Mouse (Mus musculus) midbrain, embryonic 12.5 days (tissue): Measurements from ENCODE around the gene Olfr419. TPM values are rescaled to one million over a fixed set of nuclear protein-coding genes. Genes with fewer than 3 reads are reported as not detected.

Experiments
- ATAC-seq: fragments of 200-750 bp; cut with Nextera tagmentation; 2 replicates; pipeline ENCODE4 v1.8.0; 2017; ENCODE audit warnings: low read depth, moderate TSS enrichment, moderate library complexity; ENCODE audit not compliant: low FRiP score
- H3K27ac ChIP-seq: fragments of 300-500 bp; sonication (generic); replicated peaks from 2 replicates; pipeline ENCODE4 v1.5.1; 2016; ENCODE audit warnings: mild to moderate bottlenecking
- H3K27me3 ChIP-seq: fragments of 300-500 bp; sonication (generic); 2 replicates; pipeline ENCODE4 v1.6.1; 2016; ENCODE audit warnings: mild to moderate bottlenecking
- H3K36me3 ChIP-seq: fragments of 300-500 bp; sonication (generic); 2 replicates; pipeline ENCODE4 v1.6.1; 2016
- H3K4me1 ChIP-seq: fragments of 300-500 bp; sonication (generic); 2 replicates; pipeline ENCODE4 v1.6.1; 2016
- H3K4me2 ChIP-seq: fragments of 300-500 bp; sonication (generic); replicated peaks from 2 replicates; pipeline ENCODE4 v1.6.1; 2016; ENCODE audit warnings: mild to moderate bottlenecking, moderate library complexity
- H3K4me3 ChIP-seq: fragments of 300-500 bp; sonication (generic); 2 replicates; pipeline ENCODE4 v1.5.1; 2016; ENCODE audit warnings: mild to moderate bottlenecking
- H3K9ac ChIP-seq: fragments of 300-500 bp; sonication (generic); replicated peaks from 2 replicates; pipeline ENCODE4 v1.6.1; 2016; ENCODE audit warnings: mild to moderate bottlenecking, moderate library complexity
- H3K9me3 ChIP-seq: fragments of 300-500 bp; sonication (generic); 2 replicates; pipeline ENCODE4 v1.6.1; 2016; ENCODE audit warnings: mild to moderate bottlenecking
- WGBS: fragments of 180-500 bp; shearing (Covaris S2); methylation state at CpG from one replicate; pipeline ENCODE4 v1.1.7; 2016; 5-methylcytosine and 5-hydroxymethylcytosine counted together
- polyA plus RNA-seq: library from polyadenylated mRNA; unstranded; fragments of >200 nt; fragmentation: Nextera tagmentation; extraction: Ambion mirVana; gene quantifications from 2 replicates; pipeline ENCODE4 v1.2.1, GENCODE M21; 2016

Gene Olfr419
- polyA plus RNA-seq, 1 experiment from 2014 or later: not detected

DNA sequence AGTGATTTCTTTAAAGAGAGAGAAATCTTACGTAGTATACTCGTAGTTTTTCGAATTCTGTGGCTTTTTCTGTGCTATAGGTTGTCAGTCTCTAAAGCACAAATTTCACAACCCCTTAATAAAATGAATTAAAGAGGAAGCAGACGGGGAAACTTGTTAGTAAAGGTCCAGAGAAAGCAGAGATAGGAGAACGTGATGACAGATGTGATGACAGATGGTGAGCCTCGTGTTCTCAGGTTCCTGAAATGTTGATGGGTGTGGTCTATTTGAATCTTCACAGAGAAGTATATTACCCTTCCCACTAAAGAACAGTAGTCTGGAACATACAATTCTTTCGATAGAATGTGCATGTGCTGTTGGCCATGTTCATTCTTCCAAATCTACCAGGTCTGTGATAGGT, 47.2 kb downstream of the Olfr419 start:
- Histone ChIP-seq H3K36me3 (no peaks in the 10 kb centered on the region), H3K4me1 (no peaks in the 10 kb centered on the region), H3K27me3 (no peaks in the 10 kb centered on the region), H3K9me3 (no peaks in the 10 kb centered on the region), H3K4me3 (no peak overlapping the region), H3K27ac (no peak overlapping the region), H3K4me2 (no peak overlapping the region), H3K9ac (no peak overlapping the region)
- ATAC-seq: no peak
- 84% methylated on average over 7 of the region's 7 CpGs for WGBS

Other genes with a start within 250 kb of the Olfr419 start
- gene Ifi205, start 220.3 kb downstream of the Olfr419 start, polyA plus RNA-seq: 0.10 and 0.21 TPM in 2 replicates
- not detected in 2 replicates for gene Olfr433, start 211.4 kb downstream of the Olfr419 start, polyA plus RNA-seq
- gene Olfr432, start 202.9 kb downstream of the Olfr419 start, polyA plus RNA-seq: not detected in 2 replicates
- gene Olfr430, start 185.5 kb downstream of the Olfr419 start, polyA plus RNA-seq: not detected in 2 replicates
- gene Olfr429, start 167.7 kb downstream of the Olfr419 start, polyA plus RNA-seq: not detected in 2 replicates
- not detected in 2 replicates for gene Olfr427, start 155.2 kb downstream of the Olfr419 start, polyA plus RNA-seq
- not detected in 2 replicates for gene Olfr231, start 130.9 kb downstream of the Olfr419 start, polyA plus RNA-seq
- gene Olfr424, start 120.5 kb downstream of the Olfr419 start, polyA plus RNA-seq: not detected in 2 replicates
- gene Olfr420, start 96.4 kb downstream of the Olfr419 start, polyA plus RNA-seq: not detected in 2 replicates
- 1.3 TPM in 2 replicates for gene Spta1, start 79.3 kb downstream of the Olfr419 start, polyA plus RNA-seq
- not detected in 2 replicates for gene Mptx1, start 78.5 kb upstream of the Olfr419 start, polyA plus RNA-seq
- gene Olfr417, start 113.1 kb upstream of the Olfr419 start, polyA plus RNA-seq: not detected in 2 replicates
- gene Olfr248, start 139.0 kb upstream of the Olfr419 start, polyA plus RNA-seq: not detected in 2 replicates
- gene Olfr414, start 172.0 kb upstream of the Olfr419 start, polyA plus RNA-seq: not detected in 2 replicates
- gene Olfr220, start 190.0 kb upstream of the Olfr419 start, polyA plus RNA-seq: not detected in 2 replicates
- 11.4 TPM in 2 replicates for gene Fmn2, start 249.8 kb upstream of the Olfr419 start, polyA plus RNA-seq